Mouse (Mus musculus): ENCODE data around the gene Gm17359.

DNA sequence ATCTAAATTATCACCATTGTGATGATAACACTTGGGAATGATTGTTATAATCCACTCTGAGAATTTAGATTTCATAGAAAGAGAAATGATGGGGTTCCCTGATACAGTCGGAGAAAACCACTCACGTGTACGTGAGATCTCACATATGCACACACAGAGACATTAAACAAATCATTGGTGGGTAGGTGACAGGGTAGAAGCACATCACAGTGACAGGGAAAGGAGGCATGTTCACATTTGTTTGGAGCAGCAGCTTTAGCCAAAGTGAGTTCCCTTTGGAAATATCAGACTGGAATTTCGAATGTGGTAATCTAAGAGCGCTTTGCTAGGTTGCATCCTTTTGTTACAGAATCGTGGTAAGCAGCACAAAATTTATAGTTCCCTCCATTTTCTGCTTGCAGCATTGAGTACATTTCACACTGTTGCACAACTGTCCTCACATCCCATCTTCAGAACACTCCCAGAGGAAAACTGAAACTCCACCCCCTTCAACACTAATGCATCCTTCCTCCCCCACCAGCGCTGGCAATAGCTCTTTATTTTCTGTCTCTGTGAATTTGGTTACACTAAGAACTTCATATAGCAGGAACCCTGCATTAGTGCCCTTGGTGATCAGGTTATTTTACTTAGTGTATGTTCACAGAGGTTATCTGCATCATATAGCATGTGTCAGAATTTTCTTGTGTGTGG, 35.2 kb downstream of the Gm17359 start:
- TF ChIP-seq POLR2A (IDR thresholded peaks at IDR 0.05; ENCODE audit: low read depth, low read length) (no peak), CTCF (conservative IDR thresholded peaks at IDR 0.05; ENCODE audit: insufficient read depth, insufficient read length, low read depth, low read length) (no peak)

All from kidney, adult 2 months (tissue).